Mouse (Mus musculus): ENCODE results near the gene Man1a.
A peak's percentile ranks its signal among the peaks of the same experiment; 100 is the strongest.

- TF ChIP-seq POLR2A (IDR thresholded peaks at IDR 0.05; ENCODE audit: control insufficient read depth in 1 of 2, insufficient read depth in 1 of 2, low read depth in 1 of 2, low read length in 2 of 2, poor library complexity in 1 of 2) (no peak), TCF12 (IDR thresholded peaks at IDR 0.05; ENCODE audit: low read depth, low read length) (no peak), CHD1 (IDR thresholded peaks at IDR 0.05; ENCODE audit: low read depth, low read length) (no peak), MAZ (IDR thresholded peaks at IDR 0.05; ENCODE audit: low read depth, low read length) (no peak), JUND (IDR thresholded peaks at IDR 0.05; ENCODE audit: low read depth, low read length) (no peak), BHLHE40 (IDR thresholded peaks at IDR 0.05; ENCODE audit: borderline replicate concordance, low read depth, low read length) (no peak), MYC (IDR thresholded peaks at IDR 0.05; ENCODE audit: low read depth, low read length) (no peak), EP300 (IDR thresholded peaks at IDR 0.05; ENCODE audit: low read depth in 1 of 2, low read length in 2 of 2) (0 out of 4 replicates have a peak, but pooled peaks of 1 of the 2 experiments have one; percentile 3), MAFK (IDR thresholded peaks at IDR 0.05; ENCODE audit: borderline replicate concordance, low read depth, low read length) (no peak), CTCF (IDR thresholded peaks at IDR 0.05 in 2 of 3, conservative IDR thresholded peaks at IDR 0.05 in 1 of 3; ENCODE audit: control insufficient read depth in 1 of 3, insufficient read depth in 1 of 3, low read depth in 2 of 3, low read length in 3 of 3, poor library complexity in 1 of 3, severe bottlenecking in 1 of 3) (no peak), USF1 (IDR thresholded peaks at IDR 0.05; ENCODE audit: low read depth, low read length) (no peak), MYB (IDR thresholded peaks at IDR 0.05; ENCODE audit: low read depth, low read length) (no peak)
Measured at GRCm38 (mm10) chr10:54035586-54035985, 40.8 kb downstream of the Man1a start.

Data from MEL (cell line).